Mouse (Mus musculus): ENCODE data around the gene Ube2l3.

- no peak for TF ChIP-seq CTCF (IDR thresholded peaks at IDR 0.05; ENCODE audit: borderline replicate concordance, insufficient read depth, low read length)
- no peak for TF ChIP-seq POLR2A (IDR thresholded peaks at IDR 0.05; ENCODE audit: low read depth, low read length)
These were observed 32.0 kb upstream of the Ube2l3 start for GRCm38 (mm10) chr16:17234499-17234895.

Measured in embryonic fibroblast, embryonic 13.5 days (primary cell).